Mouse (Mus musculus) stomach, adult 2 months (tissue): ENCODE data around the gene Mrpl14. TPM values are rescaled to one million over a fixed set of nuclear protein-coding genes. Genes with fewer than 3 reads are reported as not detected.

Experiments used
- polyA plus RNA-seq: library from polyadenylated mRNA; depleted of rRNA; stranded (reverse); fragments of >200 nt; gene quantifications from 2 replicates; pipeline ENCODE4 v1.2.3, GENCODE M21; 2012; rRNA removed

Mrpl14 gene
- polyA plus RNA-seq: 122 and 223 TPM in 2 replicates

DNA sequence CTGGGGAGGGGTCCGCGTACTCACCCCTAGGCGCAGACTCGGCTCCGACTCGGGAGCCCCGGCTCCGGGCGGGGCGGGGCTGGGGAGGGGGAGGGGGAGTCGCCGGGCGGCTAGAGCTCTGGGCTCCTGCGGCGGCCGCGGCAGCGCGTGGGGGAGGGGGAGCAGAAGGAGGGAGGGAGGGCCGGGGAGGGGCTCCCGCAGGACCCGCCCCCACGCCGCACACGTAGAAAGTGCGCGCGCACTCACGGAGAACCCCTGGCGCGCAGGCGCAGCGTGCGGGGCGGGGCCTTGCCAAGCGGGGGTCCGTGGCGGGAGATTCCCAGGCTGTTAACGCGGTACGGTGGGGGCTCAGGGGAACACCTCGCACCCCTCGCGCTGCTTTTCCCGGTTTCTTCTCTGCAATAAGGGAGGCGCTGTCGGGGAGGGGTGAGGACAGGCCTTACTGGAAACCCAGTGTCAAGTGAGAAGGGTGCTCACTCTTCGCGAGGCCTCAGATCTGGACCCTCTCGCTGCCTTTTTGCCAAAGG lies at the start of gene Mrpl14:
TSS of gene Mrpl14 (plus strand) at position 230 of the 527 bp plus-strand sequence.

DNA sequence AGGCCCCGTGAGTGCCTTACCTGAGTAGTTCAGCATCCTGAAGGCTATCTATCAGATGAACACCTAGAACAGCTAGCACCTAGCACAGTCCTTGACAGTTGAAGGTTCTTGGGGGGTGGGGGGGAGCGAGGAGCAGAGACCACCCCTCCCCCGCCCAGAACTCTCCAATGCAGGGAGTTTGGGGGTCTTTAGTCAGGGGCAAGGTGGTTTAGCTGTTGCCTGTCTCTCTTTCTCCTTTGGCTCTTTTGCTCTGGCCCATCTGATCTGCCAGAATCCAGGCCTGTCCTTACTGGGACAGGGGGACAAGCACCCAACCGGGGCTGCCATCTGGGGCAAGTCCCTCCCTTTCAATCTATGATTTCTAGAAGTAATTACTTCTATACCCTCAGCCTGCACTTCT lies 26.9 kb upstream of the Mrpl14 start, which contains the start of gene Capn11:
TSS of gene Capn11 (minus strand) at position 101 of the 400 bp plus-strand sequence.

DNA sequence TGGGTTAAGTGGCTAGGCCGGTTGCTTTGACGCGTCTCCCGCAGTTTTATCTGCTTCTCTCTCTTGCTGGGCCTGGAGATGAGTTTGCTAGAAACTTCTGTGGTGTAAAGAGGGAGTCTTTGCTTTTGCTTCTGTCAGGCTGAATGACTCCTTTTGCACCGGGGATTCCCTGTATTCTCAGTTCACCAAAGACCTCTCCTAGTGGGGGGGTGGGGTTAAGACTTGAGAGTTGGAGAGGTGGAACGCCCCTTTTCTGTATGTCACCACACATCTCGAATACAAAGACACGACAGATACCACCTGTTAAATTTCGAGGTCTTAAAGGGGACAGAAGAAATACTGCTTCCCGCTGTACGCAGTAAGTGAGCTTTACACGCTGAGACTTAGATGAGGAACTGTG lies 594 bp downstream of the Mrpl14 start, which contains the start of gene Tmem63b:
TSS of gene Tmem63b (minus strand) at position 190 of the 400 bp plus-strand sequence.

GRCm38 (mm10) chr17:45733735-45734301 lies 47.7 kb downstream of the Mrpl14 start, which contains the start of gene 1600014C23Rik:
Gene 1600014C23Rik, minus strand, starts transcription at chr17:45733844.

Other genes with a start within 250 kb of the Mrpl14 start
- gene Spats1, start 210.9 kb upstream of the Mrpl14 start, polyA plus RNA-seq: not detected in 2 replicates
- 7.3 and 9.6 TPM in 2 replicates for gene Aars2, start 179.5 kb upstream of the Mrpl14 start, polyA plus RNA-seq
- not detected in 2 replicates for gene Tcte1, start 162.9 kb upstream of the Mrpl14 start, polyA plus RNA-seq
- gene Tmem151b, start 136.6 kb upstream of the Mrpl14 start, polyA plus RNA-seq: 0.21 and 0.31 TPM in 2 replicates
- gene Nfkbie, start 130.6 kb upstream of the Mrpl14 start, polyA plus RNA-seq: 1.6 and 2.3 TPM in 2 replicates
- gene Slc35b2, start 122.4 kb upstream of the Mrpl14 start, polyA plus RNA-seq: 50.4 and 107 TPM in 2 replicates
- 104 and 106 TPM in 2 replicates for gene Hsp90ab1, start 113.1 kb upstream of the Mrpl14 start, polyA plus RNA-seq
- gene Slc29a1, start 86.7 kb upstream of the Mrpl14 start, polyA plus RNA-seq: 32.4 and 42.7 TPM in 2 replicates
- gene Mymx, start 84.2 kb upstream of the Mrpl14 start, polyA plus RNA-seq: 0.87 TPM in 1 of 2 replicates, not detected in the other
- gene Capn11, start 27.0 kb upstream of the Mrpl14 start, polyA plus RNA-seq: not detected in 2 replicates
- 72.0 and 73.9 TPM in 2 replicates for gene Tmem63b, start 583 bp downstream of the Mrpl14 start, polyA plus RNA-seq
- not detected in 2 replicates for gene 1600014C23Rik, start 47.5 kb downstream of the Mrpl14 start, polyA plus RNA-seq